Mouse (Mus musculus) embryonic facial prominence, embryonic 15.5 days (tissue): ENCODE results near the gene Nop58. TPM values are rescaled to one million over a fixed set of nuclear protein-coding genes. Genes with fewer than 3 reads are reported as not detected.
A peak's percentile ranks its signal among the peaks of the same experiment; 100 is the strongest.

Experiments used
- ATAC-seq: fragments of 200-750 bp; cut with Nextera tagmentation; 2 replicates; pipeline ENCODE4 v1.8.0; 2017; ENCODE audit warnings: low read depth, moderate TSS enrichment; ENCODE audit not compliant: insufficient number of reproducible peaks, low FRiP score, low TSS enrichment
- H3K27ac ChIP-seq: fragments of 300-500 bp; sonication (generic); replicated peaks from 2 replicates; pipeline ENCODE4 v1.5.1; 2015; ENCODE audit warnings: mild to moderate bottlenecking, inconsistent platforms
- H3K27me3 ChIP-seq: fragments of 300-500 bp; sonication (generic); 2 replicates; pipeline ENCODE4 v1.6.1; 2015; ENCODE audit warnings: inconsistent platforms
- H3K36me3 ChIP-seq: fragments of 300-500 bp; sonication (generic); 2 replicates; pipeline ENCODE4 v1.6.1; 2015; ENCODE audit warnings: mild to moderate bottlenecking, inconsistent platforms
- H3K4me1 ChIP-seq: fragments of 300-500 bp; sonication (generic); 2 replicates; pipeline ENCODE4 v1.6.1; 2015; ENCODE audit warnings: inconsistent platforms
- H3K4me2 ChIP-seq: fragments of 300-500 bp; sonication (generic); replicated peaks from 2 replicates; pipeline ENCODE4 v1.6.1; 2015; ENCODE audit warnings: mild to moderate bottlenecking, inconsistent platforms
- H3K4me3 ChIP-seq: fragments of 300-500 bp; sonication (generic); replicated peaks from 2 replicates; pipeline ENCODE4 v1.5.1; 2015; ENCODE audit warnings: mild to moderate bottlenecking, inconsistent platforms
- H3K9ac ChIP-seq: fragments of 300-500 bp; sonication (generic); 2 replicates; pipeline ENCODE4 v1.6.1; 2015; ENCODE audit warnings: inconsistent platforms
- H3K9me3 ChIP-seq: fragments of 300-500 bp; sonication (generic); replicated peaks from 2 replicates; pipeline ENCODE4 v1.6.1; 2016; ENCODE audit warnings: inconsistent platforms
- WGBS: fragments of 180-500 bp; shearing (Covaris S2); methylation state at CpG from one replicate; pipeline ENCODE4 v1.1.7; 2015; 5-methylcytosine and 5-hydroxymethylcytosine counted together
- polyA plus RNA-seq: library from polyadenylated mRNA; unstranded; fragments of >200 nt; fragmentation: Nextera tagmentation; extraction: Ambion mirVana; gene quantifications from 2 replicates; pipeline ENCODE4 v1.2.1, GENCODE M21; 2015

The Nop58 gene
- polyA plus RNA-seq, 1 experiment from 2014 or later = 212 TPM

DNA sequence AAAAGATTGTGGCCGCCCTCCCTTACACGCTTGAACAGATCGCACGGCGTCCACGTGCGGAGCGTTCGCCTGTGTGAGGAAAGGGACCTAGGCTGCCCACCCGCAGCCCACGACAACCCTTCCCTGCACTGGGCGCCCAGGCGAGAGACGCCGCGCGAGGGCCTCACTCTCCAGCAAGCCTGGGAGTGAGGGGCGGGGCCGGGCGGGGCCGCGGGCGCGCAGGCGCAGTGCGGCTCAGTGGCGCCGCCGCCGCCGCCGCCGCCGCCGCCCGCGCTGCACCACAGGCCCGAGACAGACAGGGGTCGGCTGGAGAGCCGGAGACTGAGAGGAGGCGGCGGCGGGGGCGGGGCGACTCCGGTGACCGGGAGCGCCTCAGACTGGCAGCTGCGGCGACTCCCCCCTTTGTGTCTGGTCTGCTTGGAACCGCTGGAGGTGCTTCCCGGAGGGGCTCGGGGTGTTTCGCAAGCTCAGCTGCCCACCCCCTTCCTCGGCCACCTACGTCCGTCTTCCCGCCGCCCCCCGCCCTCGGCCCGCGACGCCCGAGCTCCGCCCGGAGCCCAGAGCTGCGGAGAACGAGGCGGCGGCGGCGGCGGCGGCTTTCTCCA lies 78.5 kb downstream of the Nop58 start, which contains the start of gene Bmpr2:
Gene Bmpr2 (plus strand): TSS at position 237 of the 605 bp plus-strand sequence.
- Histone ChIP-seq H3K9me3 (no peaks in the 10 kb centered on the region), H3K9ac (peak within 1 kb of the TSS; percentile 77), H3K4me1 (peaks cover 12% of the 10 kb centered on the region), H3K27me3 (no peaks in the 10 kb centered on the region), H3K4me3 (peak within 1 kb of the TSS; percentile 88), H3K27ac (peak within 1 kb of the TSS; percentile 99), H3K4me2 (peak within 1 kb of the TSS; percentile 79), H3K36me3 (no peaks in the 10 kb centered on the region; the same call in 1 of the 2 replicates)
- under 1% methylated on average over 57 of the region's 75 CpGs for WGBS
- peak; percentile 93 for ATAC-seq

DNA sequence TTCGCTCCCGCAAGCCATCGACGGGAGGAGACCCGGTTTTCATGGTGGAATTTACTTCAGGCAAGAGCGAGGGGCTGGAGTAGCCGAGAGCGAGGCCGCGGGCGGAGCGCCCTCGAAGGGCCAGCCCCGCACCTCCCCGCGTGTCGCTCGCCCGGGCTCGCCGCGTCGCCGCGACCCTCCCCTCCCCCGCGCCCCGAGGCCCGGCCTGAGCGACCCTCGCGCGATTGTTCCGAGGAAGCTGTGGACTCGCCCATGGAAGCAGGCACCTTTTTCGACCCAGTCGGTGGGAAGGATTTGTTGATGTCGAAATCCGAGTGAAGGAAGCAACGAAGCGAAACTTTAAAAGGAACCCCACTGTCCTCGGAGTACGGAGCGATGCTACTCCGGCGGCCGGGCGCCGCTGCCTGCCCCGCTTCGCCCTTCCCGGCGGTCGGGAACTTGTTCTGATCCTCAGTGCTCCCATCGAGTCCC lies 79.0 kb downstream of the Nop58 start:
- Histone ChIP-seq H3K9ac (peak overlapping the region; percentile 77), H3K4me1 (peaks cover 12% of the 10 kb centered on the region), H3K9me3 (no peaks in the 10 kb centered on the region), H3K27ac (peak overlapping the region; percentile 99), H3K4me3 (peak overlapping the region; percentile 88), H3K27me3 (no peaks in the 10 kb centered on the region), H3K4me2 (peak overlapping the region; percentile 79), H3K36me3 (no peaks in the 10 kb centered on the region; the same call in 1 of the 2 replicates)
- WGBS = under 1% methylated on average over 54 of the region's 55 CpGs
- peak; percentile 73 for ATAC-seq

DNA sequence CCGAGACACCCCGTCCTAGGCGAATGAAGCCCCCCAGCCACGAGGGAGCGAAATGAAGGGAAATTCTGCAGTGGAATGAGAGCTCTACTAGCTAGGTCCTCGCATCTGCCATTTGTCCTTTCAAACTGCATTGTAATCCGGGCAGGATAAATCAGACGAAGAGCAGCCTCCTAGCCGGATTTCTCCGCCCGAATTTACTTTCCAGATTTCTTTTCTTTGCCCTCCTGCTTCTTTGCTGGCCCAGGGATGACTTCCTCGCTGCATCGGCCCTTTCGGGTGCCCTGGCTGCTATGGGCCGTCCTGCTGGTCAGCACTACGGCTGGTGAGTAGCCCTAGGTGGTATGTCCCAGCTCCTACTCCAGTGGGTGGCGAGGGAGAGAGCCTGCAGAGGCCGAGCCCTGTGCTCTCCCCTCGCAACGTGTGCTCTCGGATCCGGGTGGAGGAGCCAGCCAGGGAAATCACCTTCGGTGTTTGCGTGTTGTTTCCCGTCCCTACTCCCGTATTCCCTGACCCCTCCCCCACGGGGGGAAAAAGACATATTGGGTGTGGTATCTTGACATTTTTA lies 79.7 kb downstream of the Nop58 start:
- H3K36me3 ChIP-seq = no peaks in the 10 kb centered on the region; the same call in 1 of the 2 replicates
- under 1% methylated on average over 27 of the region's 27 CpGs for WGBS
- peak overlapping the region; percentile 88 for H3K4me3 ChIP-seq
- H3K4me2 ChIP-seq = peak overlapping the region; percentile 79
- H3K4me1 ChIP-seq = peaks cover 12% of the 10 kb centered on the region
- H3K27ac ChIP-seq = peak overlapping the region; percentile 99
- no peaks in the 10 kb centered on the region for H3K27me3 ChIP-seq
- ATAC-seq = no peak
- H3K9ac ChIP-seq = peak overlapping the region; percentile 77
- H3K9me3 ChIP-seq = no peaks in the 10 kb centered on the region

DNA sequence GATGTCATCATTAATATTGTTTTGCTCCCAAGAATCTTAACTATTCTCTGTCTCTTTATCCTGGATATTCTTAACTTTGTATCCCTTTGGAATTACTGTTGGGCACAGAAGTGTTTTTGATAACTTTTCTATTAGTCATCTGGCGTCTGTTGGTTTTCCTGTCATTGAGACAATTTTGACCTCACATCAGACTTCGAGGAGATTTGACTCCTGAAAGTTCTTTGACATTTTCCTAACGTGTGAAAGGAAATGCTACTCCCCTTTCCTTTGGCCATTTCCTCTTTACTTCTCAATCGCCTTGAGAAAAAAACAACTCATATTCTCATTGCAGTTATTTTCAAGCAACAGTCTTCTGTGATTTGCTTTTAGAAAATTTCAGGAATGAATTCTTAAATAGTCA lies 80.5 kb downstream of the Nop58 start:
- no peaks in the 10 kb centered on the region; the same call in 1 of the 2 replicates for H3K36me3 ChIP-seq
- H3K9ac ChIP-seq = no peak overlapping the region
- H3K4me3 ChIP-seq = peak overlapping the region; percentile 88
- H3K4me2 ChIP-seq = peak overlapping the region; percentile 79
- H3K4me1 ChIP-seq = peaks cover 15% of the 10 kb centered on the region
- H3K27me3 ChIP-seq = no peaks in the 10 kb centered on the region
- 1% methylated on average over 4 of the region's 4 CpGs for WGBS
- no peaks in the 10 kb centered on the region for H3K9me3 ChIP-seq
- ATAC-seq = no peak
- no peak overlapping the region for H3K27ac ChIP-seq

DNA sequence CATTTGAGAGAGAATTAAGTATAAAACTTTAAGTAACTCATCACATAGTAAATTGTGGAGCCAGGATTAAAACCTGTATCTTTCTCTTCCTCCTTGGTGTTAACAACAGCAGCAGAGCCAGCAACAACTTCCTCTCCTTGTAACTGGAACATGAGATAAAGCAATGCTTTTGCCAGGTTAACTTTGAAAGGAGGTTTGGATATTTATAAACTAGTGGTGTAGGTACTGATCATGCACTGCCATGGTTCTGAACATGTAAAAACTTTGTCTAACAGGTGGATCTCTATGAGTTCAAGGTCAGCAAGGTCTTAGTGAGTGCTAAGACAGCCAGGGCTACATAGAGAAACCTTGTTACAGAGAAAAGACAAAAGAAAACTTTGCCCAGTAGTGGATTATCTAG lies 81.9 kb downstream of the Nop58 start:
- Histone ChIP-seq H3K9ac (no peak overlapping the region), H3K4me2 (peak overlapping the region; percentile 44), H3K9me3 (no peaks in the 10 kb centered on the region), H3K4me1 (peaks cover 20% of the 10 kb centered on the region), H3K27me3 (no peaks in the 10 kb centered on the region), H3K27ac (no peak overlapping the region), H3K4me3 (peak overlapping the region; percentile 18), H3K36me3 (no peaks in the 10 kb centered on the region; the same call in 1 of the 2 replicates)
- no peak for ATAC-seq

Other genes starting within 250 kb of the Nop58 start
- gene Fzd7, start 202.5 kb upstream of the Nop58 start, polyA plus RNA-seq = 11.9 TPM in 2 replicates
- 9.0 and 13.4 TPM in 2 replicates for gene Gm973, start 168.7 kb upstream of the Nop58 start, polyA plus RNA-seq
- gene Sumo1, start 14.1 kb upstream of the Nop58 start, polyA plus RNA-seq = 347 and 352 TPM in 2 replicates
- 8.8 and 9.9 TPM in 2 replicates for gene Bmpr2, start 78.4 kb downstream of the Nop58 start, polyA plus RNA-seq
- gene Fam117b, start 228.0 kb downstream of the Nop58 start, polyA plus RNA-seq = 9.4 and 10.1 TPM in 2 replicates